Mouse (Mus musculus) liver, adult 2 months (tissue): Measurements from ENCODE around the gene Mdga1.

ENCODE experiments used
- CTCF ChIP-seq: fragments of 200-500 bp; IDR thresholded peaks from 2 replicates; pipeline ENCODE4 v1.5.1; 2011; ENCODE audit warnings: low read depth, low read length, control low read depth
- POLR2A ChIP-seq: fragments of 200-500 bp; IDR thresholded peaks from 2 replicates; pipeline ENCODE4 v1.6.1; 2011; ENCODE audit warnings: low read length, control low read depth; ENCODE audit not compliant: insufficient read depth; ENCODE audit errors: extremely low read depth

DNA sequence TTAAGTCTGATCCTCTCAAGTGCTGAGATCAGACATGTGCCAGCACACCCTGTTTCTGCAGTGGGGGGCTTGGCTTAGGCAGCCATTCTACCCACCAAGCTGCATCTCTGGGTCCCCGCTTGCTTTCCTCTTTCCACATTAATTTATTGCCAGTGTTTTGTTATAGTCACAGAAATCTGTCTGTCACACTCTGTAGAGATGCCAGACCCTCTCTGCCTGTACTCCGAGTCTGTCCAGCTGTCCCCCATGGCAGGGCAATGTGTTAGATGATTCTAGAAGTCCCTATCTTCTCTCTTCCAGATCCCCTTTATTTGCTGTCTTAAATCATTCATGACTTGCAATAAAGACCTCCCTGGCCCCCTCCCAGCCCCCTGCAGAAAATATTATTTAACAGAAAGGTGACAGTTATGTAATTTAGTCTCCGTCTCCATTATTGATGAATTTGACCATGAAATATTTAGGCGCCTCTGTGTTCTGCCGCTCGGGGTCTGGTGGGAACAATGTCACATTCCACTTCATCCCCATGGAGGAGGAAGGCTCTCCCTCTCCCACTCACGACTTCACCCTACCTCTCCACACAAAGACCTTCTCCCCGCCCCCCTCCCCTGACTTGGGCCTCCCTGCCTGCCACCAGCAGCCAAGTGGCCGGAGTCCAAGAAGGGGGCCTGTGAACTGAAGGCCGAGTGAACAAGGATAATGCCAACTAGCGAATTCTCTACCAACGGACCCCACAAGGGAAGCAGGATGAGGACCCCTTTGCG is 50.9 kb downstream of the Mdga1 start:
- TF ChIP-seq CTCF (no peak), POLR2A (no peak)
